Mouse (Mus musculus): ENCODE data around the gene Vmp1. TPM values are rescaled to one million over a fixed set of nuclear protein-coding genes. Genes with fewer than 3 reads are reported as not detected.

Vmp1 gene
- polyA plus RNA-seq, 1 experiment from 2014 or later, result 387 TPM

DNA sequence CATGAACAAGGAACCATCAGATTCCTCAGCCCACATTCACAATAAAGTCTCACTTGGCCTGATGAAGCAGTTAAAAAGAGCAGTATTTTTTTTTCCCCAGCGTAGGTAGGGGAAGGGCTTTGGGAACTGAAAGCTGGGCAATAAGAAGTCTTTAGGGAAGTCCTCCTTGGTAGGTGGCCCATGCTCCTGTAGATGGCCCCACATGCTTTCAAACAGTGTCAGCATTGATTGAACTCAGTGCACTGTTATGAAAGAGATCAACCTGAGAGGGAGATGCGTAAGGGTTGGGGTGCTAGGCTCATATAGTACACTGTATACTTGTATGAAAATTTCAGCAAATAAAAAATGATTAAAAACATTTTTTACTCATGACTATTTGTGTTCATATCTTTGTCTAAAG lies 8.3 kb upstream of the Vmp1 start:
- Histone ChIP-seq H3K36me3 (ENCODE audit: control insufficient read depth, insufficient read depth) (peaks cover 58% of the 10 kb centered on the region), H3K27me3 (replicated peaks; ENCODE audit: control insufficient read depth, insufficient read depth, low read length) (no peaks in the 10 kb centered on the region), H3K27ac (ENCODE audit: low read depth, low read length) (no peak overlapping the region), H3K4me1 (replicated peaks; ENCODE audit: control insufficient read depth, insufficient read depth, low read length) (no peaks in the 10 kb centered on the region), H3K4me3 (ENCODE audit: low read depth, low read length) (no peak overlapping the region), H3K4me2 (replicated peaks; ENCODE audit: low read depth) (no peak overlapping the region), H3K9ac (ENCODE audit: low read depth, low read length) (no peak overlapping the region), H3K9me3 (ENCODE audit: control insufficient read depth) (no peaks in the 10 kb centered on the region)
- 83% methylated on average over 2 of the region's 2 CpGs for WGBS
- no peak for TF ChIP-seq CTCF (IDR thresholded peaks at IDR 0.05; ENCODE audit: low read depth)
- no peak for ATAC-seq

DNA sequence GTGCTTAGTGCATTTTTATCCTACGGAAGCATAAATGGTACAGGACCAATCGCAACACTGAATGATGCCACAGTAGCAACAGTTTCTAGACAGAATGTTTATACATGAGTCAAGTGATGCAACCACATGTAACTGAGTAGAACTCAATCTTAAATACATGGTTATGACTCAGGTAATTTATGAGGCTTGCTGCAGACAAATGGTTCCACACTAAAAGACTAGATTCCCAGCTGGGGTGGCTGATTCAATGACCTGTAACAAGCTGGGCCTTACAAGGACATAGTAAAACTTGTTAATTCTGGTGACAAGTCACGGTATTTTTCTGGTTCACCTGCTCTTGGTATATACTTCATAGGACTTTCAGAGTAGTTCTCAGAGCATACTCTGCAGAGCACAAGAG lies 7.8 kb upstream of the Vmp1 start:
- Histone ChIP-seq H3K9ac (ENCODE audit: low read depth, low read length) (no peak overlapping the region), H3K27ac (ENCODE audit: low read depth, low read length) (no peak overlapping the region), H3K4me3 (ENCODE audit: low read depth, low read length) (no peak overlapping the region), H3K9me3 (ENCODE audit: control insufficient read depth) (no peaks in the 10 kb centered on the region), H3K4me1 (replicated peaks; ENCODE audit: control insufficient read depth, insufficient read depth, low read length) (no peaks in the 10 kb centered on the region), H3K4me2 (replicated peaks; ENCODE audit: low read depth) (no peak overlapping the region), H3K27me3 (replicated peaks; ENCODE audit: control insufficient read depth, insufficient read depth, low read length) (no peaks in the 10 kb centered on the region), H3K36me3 (ENCODE audit: control insufficient read depth, insufficient read depth) (peaks cover 53% of the 10 kb centered on the region)
- ATAC-seq, result no peak; the same call in 1 of the 2 replicates
- 88% methylated on average over 3 of the region's 3 CpGs for WGBS
- TF ChIP-seq CTCF (IDR thresholded peaks at IDR 0.05; ENCODE audit: low read depth), result no peak

DNA sequence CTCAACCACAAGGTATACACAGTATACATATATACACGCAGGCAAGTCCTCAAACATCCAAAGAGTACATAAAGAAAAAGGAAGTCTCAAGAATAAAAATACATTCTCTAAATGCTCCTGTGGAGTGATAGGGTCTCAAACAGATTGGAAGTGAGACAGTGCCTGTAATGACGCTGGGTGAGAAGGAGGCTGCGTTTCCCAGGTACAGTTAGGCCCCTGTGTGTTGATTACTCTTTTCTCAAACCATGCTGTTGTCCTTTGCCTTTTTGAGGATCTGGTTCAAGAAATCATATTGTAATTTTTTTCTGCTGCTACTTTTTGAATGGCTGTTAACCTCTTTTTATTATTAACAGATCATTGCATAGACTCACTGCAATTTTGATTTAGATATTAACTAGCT lies 6.7 kb upstream of the Vmp1 start:
- TF ChIP-seq CTCF (IDR thresholded peaks at IDR 0.05; ENCODE audit: low read depth), result no peak
- no peak overlapping the region for H3K9ac ChIP-seq (ENCODE audit: low read depth, low read length)
- no peak overlapping the region for H3K4me2 ChIP-seq (replicated peaks; ENCODE audit: low read depth)
- no peaks in the 10 kb centered on the region for H3K27me3 ChIP-seq (replicated peaks; ENCODE audit: control insufficient read depth, insufficient read depth, low read length)
- no peak overlapping the region for H3K4me3 ChIP-seq (ENCODE audit: low read depth, low read length)
- 79% methylated on average over 3 of the region's 3 CpGs for WGBS
- H3K27ac ChIP-seq (ENCODE audit: low read depth, low read length), result no peak overlapping the region
- H3K9me3 ChIP-seq (ENCODE audit: control insufficient read depth), result no peaks in the 10 kb centered on the region
- ATAC-seq, result no peak
- 0 out of 2 replicates have a peak, but pooled peaks cover 2% of the 10 kb centered on the region for H3K4me1 ChIP-seq (replicated peaks; ENCODE audit: control insufficient read depth, insufficient read depth, low read length)
- H3K36me3 ChIP-seq (ENCODE audit: control insufficient read depth, insufficient read depth), result peaks cover 43% of the 10 kb centered on the region

DNA sequence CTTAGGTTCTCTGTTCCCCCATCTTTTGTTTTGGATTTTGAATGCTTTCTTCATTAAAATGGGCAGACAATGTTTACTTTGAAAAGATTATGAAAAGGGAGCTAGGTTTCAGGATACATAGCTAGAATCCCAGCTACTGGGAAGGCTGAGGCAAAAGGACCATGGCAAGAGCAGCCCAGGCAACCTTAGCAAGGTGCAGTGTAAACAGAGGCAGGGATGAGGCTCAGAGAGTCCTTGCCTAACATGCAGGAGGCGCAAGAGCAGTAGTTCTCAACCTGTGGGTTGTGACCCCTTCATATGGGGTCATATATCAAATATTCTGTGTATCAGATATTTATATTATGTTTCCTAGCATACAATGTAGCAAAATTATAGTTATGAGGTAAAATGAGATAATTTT lies 1.7 kb upstream of the Vmp1 start:
- no peak for TF ChIP-seq CTCF (IDR thresholded peaks at IDR 0.05; ENCODE audit: low read depth)
- WGBS, result 82% methylated on average over 1 of the region's 1 CpGs
- Histone ChIP-seq H3K27me3 (replicated peaks; ENCODE audit: control insufficient read depth, insufficient read depth, low read length) (no peaks in the 10 kb centered on the region), H3K9me3 (ENCODE audit: control insufficient read depth) (no peaks in the 10 kb centered on the region), H3K4me2 (replicated peaks; ENCODE audit: low read depth) (peak overlapping the region; percentile 83), H3K27ac (ENCODE audit: low read depth, low read length) (no peak overlapping the region), H3K36me3 (ENCODE audit: control insufficient read depth, insufficient read depth) (peaks cover 11% of the 10 kb centered on the region; the same call in 1 of the 2 replicates), H3K4me1 (replicated peaks; ENCODE audit: control insufficient read depth, insufficient read depth, low read length) (0 out of 2 replicates have a peak, but pooled peaks cover 6% of the 10 kb centered on the region), H3K4me3 (ENCODE audit: low read depth, low read length) (no peak overlapping the region), H3K9ac (ENCODE audit: low read depth, low read length) (0 out of 2 replicates have a peak overlapping the region, but pooled peaks have one; percentile 90)
- ATAC-seq, result no peak

DNA sequence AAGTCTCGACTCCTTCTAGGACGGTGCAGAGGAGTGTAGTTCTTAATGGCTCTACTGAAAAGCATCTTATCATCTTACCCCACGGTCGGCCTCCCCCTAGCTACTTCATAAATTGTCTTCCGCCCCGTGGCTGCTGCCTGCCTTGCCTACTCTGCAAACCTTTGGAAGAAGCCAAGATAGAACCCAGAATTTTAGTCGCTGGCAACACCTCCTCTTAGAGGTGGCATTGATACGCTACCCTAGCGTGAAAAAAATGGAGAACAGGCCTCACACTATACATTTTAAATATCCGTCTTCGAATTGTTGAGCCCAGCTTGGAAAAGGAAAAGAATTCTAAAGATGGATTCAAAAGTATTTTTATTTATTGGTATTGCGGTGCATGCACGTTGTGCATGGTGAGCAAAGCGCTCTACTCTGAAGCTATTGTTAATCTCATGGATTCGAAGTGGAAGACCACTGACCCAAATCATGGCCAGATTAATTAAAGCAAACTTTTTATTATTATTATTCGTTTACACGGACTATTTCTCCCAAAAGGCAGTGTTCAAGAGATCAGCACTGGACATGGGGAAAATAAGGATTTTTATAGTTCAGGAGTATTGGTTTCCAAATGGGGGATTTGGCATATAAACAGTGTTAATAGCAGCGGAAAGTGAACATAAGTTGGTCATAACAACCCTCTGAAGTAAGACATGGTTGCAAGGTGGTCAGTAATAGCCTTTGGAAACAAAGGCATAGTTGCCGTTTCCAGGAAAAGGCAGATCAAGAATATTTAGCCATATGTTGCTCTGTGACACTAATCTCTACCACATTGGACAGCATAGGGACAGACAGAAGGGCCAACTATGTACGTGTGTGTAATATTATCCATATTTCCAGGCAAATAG lies 733 bp upstream of the Vmp1 start:
- peak; percentile 4; the same call in 1 of the 2 replicates for ATAC-seq
- no peaks in the 10 kb centered on the region for H3K27me3 ChIP-seq (replicated peaks; ENCODE audit: control insufficient read depth, insufficient read depth, low read length)
- H3K9ac ChIP-seq (ENCODE audit: low read depth, low read length), result peak overlapping the region; percentile 90
- H3K4me3 ChIP-seq (ENCODE audit: low read depth, low read length), result peak overlapping the region; percentile 84
- H3K9me3 ChIP-seq (ENCODE audit: control insufficient read depth), result no peaks in the 10 kb centered on the region
- H3K36me3 ChIP-seq (ENCODE audit: control insufficient read depth, insufficient read depth), result 0 out of 2 replicates have a peak, but pooled peaks cover 2% of the 10 kb centered on the region
- WGBS, result 3% methylated on average over 20 of the region's 20 CpGs
- H3K27ac ChIP-seq (ENCODE audit: low read depth, low read length), result peak overlapping the region; percentile 87
- peak overlapping the region; percentile 83 for H3K4me2 ChIP-seq (replicated peaks; ENCODE audit: low read depth)
- no peak for TF ChIP-seq CTCF (IDR thresholded peaks at IDR 0.05; ENCODE audit: low read depth)
- 0 out of 2 replicates have a peak, but pooled peaks cover 6% of the 10 kb centered on the region for H3K4me1 ChIP-seq (replicated peaks; ENCODE audit: control insufficient read depth, insufficient read depth, low read length)

DNA sequence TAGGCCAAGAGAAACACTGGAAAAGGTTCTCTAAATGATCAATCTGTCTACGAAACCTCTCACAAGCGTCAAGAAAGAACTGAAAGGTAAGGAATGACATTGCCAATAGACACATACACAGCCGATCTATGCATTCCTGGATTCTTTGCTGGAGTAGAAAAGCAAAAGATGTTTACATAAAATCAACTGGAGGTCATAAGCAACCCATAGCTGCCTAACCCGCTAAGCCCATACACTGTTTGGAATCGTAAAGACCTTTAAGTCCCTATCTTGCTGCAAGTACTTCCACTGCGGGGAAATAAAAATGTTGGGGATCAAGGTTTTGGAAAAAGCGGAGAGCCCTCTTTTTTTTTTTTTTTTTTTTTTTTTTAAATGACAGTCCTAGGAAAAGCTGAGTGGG lies 775 bp downstream of the Vmp1 start:
- no peaks in the 10 kb centered on the region for H3K27me3 ChIP-seq (replicated peaks; ENCODE audit: control insufficient read depth, insufficient read depth, low read length)
- H3K36me3 ChIP-seq (ENCODE audit: control insufficient read depth, insufficient read depth), result no peaks in the 10 kb centered on the region
- H3K4me1 ChIP-seq (replicated peaks; ENCODE audit: control insufficient read depth, insufficient read depth, low read length), result 0 out of 2 replicates have a peak, but pooled peaks cover 6% of the 10 kb centered on the region
- peak overlapping the region; percentile 90 for H3K9ac ChIP-seq (ENCODE audit: low read depth, low read length)
- H3K4me3 ChIP-seq (ENCODE audit: low read depth, low read length), result peak overlapping the region; percentile 84
- peak overlapping the region; percentile 87 for H3K27ac ChIP-seq (ENCODE audit: low read depth, low read length)
- H3K4me2 ChIP-seq (replicated peaks; ENCODE audit: low read depth), result peak overlapping the region; percentile 83
- 20% methylated on average over 7 of the region's 7 CpGs for WGBS
- no peak for ATAC-seq
- H3K9me3 ChIP-seq (ENCODE audit: control insufficient read depth), result no peaks in the 10 kb centered on the region
- no peak for TF ChIP-seq CTCF (IDR thresholded peaks at IDR 0.05; ENCODE audit: low read depth)
